Mouse (Mus musculus) kidney, adult 2 months (tissue): ENCODE measurements around the gene Dnaic1.

Source experiments
- CTCF ChIP-seq: fragments of 200-500 bp; conservative IDR thresholded peaks from 2 replicates; pipeline ENCODE4 v1.5.1; 2011; ENCODE audit warnings: low read depth, mild to moderate bottlenecking, control low read depth, low read length, moderate library complexity, mixed read lengths; ENCODE audit not compliant: insufficient read depth, insufficient read length
- POLR2A ChIP-seq: fragments of 200-500 bp; IDR thresholded peaks from one replicate; pipeline ENCODE4 v1.6.1; 2011; ENCODE audit warnings: low read depth, low read length, control low read depth

- TF ChIP-seq CTCF = peak; percentile 51
- no peak for TF ChIP-seq POLR2A
These were observed 75.9 kb downstream of the Dnaic1 start for GRCm38 (mm10) chr4:41645488-41645887.
